Mouse (Mus musculus): ENCODE results near the gene Gna11. TPM values are rescaled to one million over a fixed set of nuclear protein-coding genes. Genes with fewer than 3 reads are reported as not detected.

The Gna11 gene
- polyA plus RNA-seq, 1 experiment from 2014 or later, result 90.2 TPM

DNA sequence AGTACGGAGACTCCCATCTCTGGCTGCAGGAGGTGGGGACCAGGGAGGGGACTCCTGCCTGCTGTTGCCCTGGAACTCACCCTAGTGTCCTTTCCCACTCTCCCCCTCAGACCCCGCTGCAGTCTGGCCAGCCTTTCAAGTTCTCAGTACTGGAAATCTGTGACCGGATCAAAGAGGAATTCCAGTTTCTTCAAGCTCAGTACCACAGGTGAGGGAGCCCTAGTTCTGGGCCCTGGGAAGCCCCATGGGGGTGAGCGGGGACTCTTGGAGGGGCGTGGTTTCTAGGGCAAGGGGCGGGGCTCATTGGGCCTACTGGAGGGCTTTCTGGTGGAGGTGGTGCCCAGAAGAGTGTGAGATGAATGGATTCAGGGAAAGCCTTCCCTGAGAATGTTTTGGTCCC is 30.7 kb upstream of the Gna11 start:
- Histone ChIP-seq H3K4me3 (ENCODE audit: low read depth, low read length) (peak overlapping the region; percentile 62), H3K36me3 (ENCODE audit: control insufficient read depth, insufficient read depth, low read length) (no peaks in the 10 kb centered on the region), H3K27me3 (ENCODE audit: control insufficient read depth, insufficient read depth, low read depth, low read length) (peaks cover 33% of the 10 kb centered on the region), H3K9me3 (replicated peaks; ENCODE audit: control insufficient read depth, low read length, poor library complexity, severe bottlenecking) (no peaks in the 10 kb centered on the region), H3K4me2 (ENCODE audit: low read length) (peak overlapping the region; percentile 88), H3K4me1 (ENCODE audit: control insufficient read depth, insufficient read depth, low read length) (peaks cover 27% of the 10 kb centered on the region), H3K27ac (ENCODE audit: low read length) (no peak overlapping the region), H3K9ac (ENCODE audit: low read depth, low read length) (peak overlapping the region; percentile 80)
- no peak for ATAC-seq
- under 1% methylated on average over 6 of the region's 6 CpGs for WGBS

DNA sequence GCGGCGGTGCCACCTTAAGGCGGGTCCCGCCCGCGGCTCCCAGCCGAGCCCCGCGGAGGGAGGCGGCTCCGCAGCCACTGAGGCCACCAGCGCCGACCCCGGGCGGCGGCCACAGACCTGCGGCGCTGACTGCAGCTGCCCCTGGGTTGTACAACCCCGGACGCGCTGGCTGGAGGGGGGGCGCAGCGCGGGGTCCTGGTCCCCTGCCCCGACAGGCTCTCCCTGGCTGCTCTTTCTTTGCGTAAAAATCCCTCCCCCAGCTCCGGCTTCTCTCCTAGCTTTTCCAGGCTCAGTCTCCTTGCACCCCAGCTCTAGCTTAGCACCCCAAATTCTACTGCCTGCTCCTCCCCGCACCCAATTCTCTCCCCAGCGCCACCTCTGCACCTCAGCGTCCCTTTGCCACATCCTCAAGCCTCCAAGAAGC is 30.2 kb upstream of the Gna11 start:
- H3K4me3 ChIP-seq (ENCODE audit: low read depth, low read length), result peak overlapping the region; percentile 62
- H3K27me3 ChIP-seq (ENCODE audit: control insufficient read depth, insufficient read depth, low read depth, low read length), result peaks cover 30% of the 10 kb centered on the region
- no peak for ATAC-seq
- H3K4me1 ChIP-seq (ENCODE audit: control insufficient read depth, insufficient read depth, low read length), result peaks cover 32% of the 10 kb centered on the region
- peak overlapping the region; percentile 21; the same call in 1 of the 2 replicates for H3K27ac ChIP-seq (ENCODE audit: low read length)
- WGBS, result 0% methylated on average over 29 of the region's 30 CpGs
- peak overlapping the region; percentile 80 for H3K9ac ChIP-seq (ENCODE audit: low read depth, low read length)
- H3K9me3 ChIP-seq (replicated peaks; ENCODE audit: control insufficient read depth, low read length, poor library complexity, severe bottlenecking), result no peaks in the 10 kb centered on the region
- peak overlapping the region; percentile 88 for H3K4me2 ChIP-seq (ENCODE audit: low read length)
- no peaks in the 10 kb centered on the region for H3K36me3 ChIP-seq (ENCODE audit: control insufficient read depth, insufficient read depth, low read length)

DNA sequence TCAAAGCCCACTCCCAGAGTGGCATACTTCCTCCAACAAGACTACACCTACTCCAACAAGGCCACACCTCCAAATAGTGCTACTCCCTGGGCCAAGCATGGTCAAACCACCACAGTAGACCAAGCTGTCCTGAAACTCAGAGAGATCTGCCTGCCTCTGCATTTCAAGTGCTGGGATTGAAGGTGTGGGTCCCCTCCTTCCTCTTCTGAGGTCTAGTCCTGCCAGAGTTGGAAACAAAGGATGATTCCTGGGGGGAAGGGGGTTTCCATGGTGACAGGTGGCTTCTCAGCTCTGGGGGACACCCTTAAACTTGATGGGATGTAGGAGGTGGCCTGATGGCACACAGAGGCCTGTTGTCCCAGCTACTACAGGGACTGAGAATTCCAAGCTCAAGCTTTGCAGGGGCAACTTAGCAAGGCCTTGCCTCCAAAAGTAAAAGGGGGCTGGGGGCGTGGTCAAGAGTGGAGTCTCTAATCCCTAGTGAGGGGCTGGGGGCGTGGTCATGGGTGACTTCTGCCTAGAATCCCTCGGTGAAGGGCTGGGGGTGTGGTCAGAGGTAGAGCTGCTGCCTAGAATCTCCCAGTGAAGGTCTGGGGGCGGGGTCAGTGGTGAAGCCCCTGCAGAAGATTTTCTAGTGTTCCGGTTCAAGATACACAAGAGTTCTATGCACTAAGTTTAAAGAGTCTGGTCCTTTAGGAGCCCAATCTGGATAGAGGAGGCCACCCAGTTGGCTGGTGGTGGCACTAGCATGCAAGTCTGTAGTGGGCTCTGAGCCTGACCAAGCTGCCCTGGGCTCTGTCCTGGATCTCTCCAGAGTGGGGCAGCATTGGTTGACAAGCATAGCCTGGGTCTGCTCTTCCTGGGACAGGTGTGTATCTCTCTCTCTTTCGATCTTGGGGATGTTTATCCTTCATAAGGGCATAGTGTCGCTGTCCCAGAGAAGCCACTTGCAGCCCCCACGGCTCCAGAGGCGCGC is 29.4 kb upstream of the Gna11 start, which contains the start of gene Tle2:
TSS of gene Tle2 (plus strand) at position 481 of the 976 bp plus-strand sequence.
- 21% methylated on average over 10 of the region's 10 CpGs for WGBS
- Histone ChIP-seq H3K27me3 (ENCODE audit: control insufficient read depth, insufficient read depth, low read depth, low read length) (peaks cover 24% of the 10 kb centered on the region), H3K27ac (ENCODE audit: low read length) (peak within 1 kb of the TSS; percentile 21; the same call in 1 of the 2 replicates), H3K9me3 (replicated peaks; ENCODE audit: control insufficient read depth, low read length, poor library complexity, severe bottlenecking) (no peaks in the 10 kb centered on the region), H3K9ac (ENCODE audit: low read depth, low read length) (peak within 1 kb of the TSS; percentile 80), H3K36me3 (ENCODE audit: control insufficient read depth, insufficient read depth, low read length) (no peaks in the 10 kb centered on the region), H3K4me1 (ENCODE audit: control insufficient read depth, insufficient read depth, low read length) (peaks cover 34% of the 10 kb centered on the region), H3K4me3 (ENCODE audit: low read depth, low read length) (peak within 1 kb of the TSS; percentile 62), H3K4me2 (ENCODE audit: low read length) (peak within 1 kb of the TSS; percentile 88)
- no peak for ATAC-seq

DNA sequence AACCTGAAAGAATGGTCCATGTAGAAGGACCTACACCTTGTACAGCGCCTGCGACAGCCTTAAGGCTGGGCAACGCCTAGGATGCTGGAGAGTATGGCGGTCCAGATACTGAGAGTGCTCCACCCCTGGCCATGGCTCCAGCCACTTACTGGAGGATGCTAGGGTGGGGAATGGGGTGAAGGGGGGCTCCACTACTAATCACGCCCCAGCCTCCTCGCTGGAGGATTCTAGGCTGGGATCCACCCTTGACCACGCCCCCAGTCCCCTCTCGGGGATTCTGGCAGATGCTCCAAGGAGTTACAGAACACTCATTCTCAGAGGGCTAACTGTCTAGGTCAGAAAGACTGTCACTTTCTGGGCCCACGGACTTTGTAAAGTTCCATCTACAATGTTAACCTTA is 28.0 kb upstream of the Gna11 start:
- Histone ChIP-seq H3K9ac (ENCODE audit: low read depth, low read length) (no peak overlapping the region), H3K27ac (ENCODE audit: low read length) (no peak overlapping the region), H3K4me1 (ENCODE audit: control insufficient read depth, insufficient read depth, low read length) (peaks cover 43% of the 10 kb centered on the region), H3K4me3 (ENCODE audit: low read depth, low read length) (no peak overlapping the region), H3K36me3 (ENCODE audit: control insufficient read depth, insufficient read depth, low read length) (no peaks in the 10 kb centered on the region), H3K9me3 (replicated peaks; ENCODE audit: control insufficient read depth, low read length, poor library complexity, severe bottlenecking) (no peaks in the 10 kb centered on the region), H3K4me2 (ENCODE audit: low read length) (no peak overlapping the region), H3K27me3 (ENCODE audit: control insufficient read depth, insufficient read depth, low read depth, low read length) (peaks cover 24% of the 10 kb centered on the region)
- ATAC-seq, result no peak
- WGBS, result 9% methylated on average over 9 of the region's 9 CpGs

DNA sequence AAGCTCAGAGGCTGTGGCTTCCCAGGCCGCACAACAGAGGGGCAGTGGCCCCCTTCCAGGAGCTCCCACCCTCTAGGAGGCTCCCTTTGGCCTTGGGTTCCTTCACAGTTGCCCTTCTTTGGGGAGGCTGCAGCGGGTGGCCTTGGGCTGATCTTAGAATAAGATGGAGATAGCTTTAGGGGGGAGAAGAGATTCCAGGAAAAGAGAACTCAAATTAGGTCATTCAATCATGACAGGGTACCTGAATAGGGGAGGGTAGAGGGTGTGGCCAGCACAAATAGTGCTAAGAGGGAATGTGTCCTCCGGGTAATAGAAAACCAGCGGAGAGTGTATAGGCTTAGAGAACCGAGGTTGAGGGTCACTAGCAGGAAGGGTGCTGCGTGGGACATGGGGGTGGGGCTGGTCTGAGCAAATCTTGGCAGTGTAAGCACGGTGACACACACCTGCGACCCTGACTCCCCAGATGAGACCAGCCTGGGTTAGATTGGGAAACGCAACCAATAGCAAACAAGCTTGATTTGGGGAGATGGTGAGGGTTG is 27.2 kb upstream of the Gna11 start:
- no peak overlapping the region for H3K9ac ChIP-seq (ENCODE audit: low read depth, low read length)
- ATAC-seq, result peak; percentile 6
- no peaks in the 10 kb centered on the region for H3K9me3 ChIP-seq (replicated peaks; ENCODE audit: control insufficient read depth, low read length, poor library complexity, severe bottlenecking)
- H3K4me1 ChIP-seq (ENCODE audit: control insufficient read depth, insufficient read depth, low read length), result peaks cover 43% of the 10 kb centered on the region
- no peaks in the 10 kb centered on the region for H3K36me3 ChIP-seq (ENCODE audit: control insufficient read depth, insufficient read depth, low read length)
- 5% methylated on average over 9 of the region's 9 CpGs for WGBS
- peak overlapping the region; percentile 51 for H3K27ac ChIP-seq (ENCODE audit: low read length)
- H3K4me2 ChIP-seq (ENCODE audit: low read length), result peak overlapping the region; percentile 75
- peak overlapping the region; percentile 44; the same call in 1 of the 2 replicates for H3K4me3 ChIP-seq (ENCODE audit: low read depth, low read length)
- H3K27me3 ChIP-seq (ENCODE audit: control insufficient read depth, insufficient read depth, low read depth, low read length), result peaks cover 20% of the 10 kb centered on the region

DNA sequence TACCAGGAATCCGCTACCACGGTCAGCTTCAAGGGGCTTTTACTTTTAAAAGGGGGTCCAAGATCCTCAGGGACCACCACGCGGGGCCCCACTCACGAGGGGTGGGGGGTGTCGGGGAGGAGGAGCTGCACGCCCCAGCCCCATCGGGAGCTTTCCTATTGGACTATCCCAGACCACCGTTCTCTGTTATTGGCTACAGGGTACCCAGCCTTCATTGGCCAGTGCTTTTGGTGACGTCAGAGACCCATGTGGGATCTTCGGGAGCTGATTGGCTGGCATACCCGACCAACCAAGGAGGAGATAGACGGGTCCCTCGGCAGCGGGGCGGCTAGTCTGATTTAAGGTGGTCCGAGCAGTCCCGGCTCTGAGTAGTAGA is 26.5 kb upstream of the Gna11 start:
- 0% methylated on average over 18 of the region's 18 CpGs for WGBS
- no peaks in the 10 kb centered on the region for H3K36me3 ChIP-seq (ENCODE audit: control insufficient read depth, insufficient read depth, low read length)
- peaks cover 43% of the 10 kb centered on the region for H3K4me1 ChIP-seq (ENCODE audit: control insufficient read depth, insufficient read depth, low read length)
- H3K4me2 ChIP-seq (ENCODE audit: low read length), result peak overlapping the region; percentile 75
- H3K9ac ChIP-seq (ENCODE audit: low read depth, low read length), result peak overlapping the region; percentile 53
- no peaks in the 10 kb centered on the region for H3K9me3 ChIP-seq (replicated peaks; ENCODE audit: control insufficient read depth, low read length, poor library complexity, severe bottlenecking)
- peak overlapping the region; percentile 44 for H3K4me3 ChIP-seq (ENCODE audit: low read depth, low read length)
- peak; percentile 92 for ATAC-seq
- H3K27ac ChIP-seq (ENCODE audit: low read length), result peak overlapping the region; percentile 70
- H3K27me3 ChIP-seq (ENCODE audit: control insufficient read depth, insufficient read depth, low read depth, low read length), result peaks cover 16% of the 10 kb centered on the region

DNA sequence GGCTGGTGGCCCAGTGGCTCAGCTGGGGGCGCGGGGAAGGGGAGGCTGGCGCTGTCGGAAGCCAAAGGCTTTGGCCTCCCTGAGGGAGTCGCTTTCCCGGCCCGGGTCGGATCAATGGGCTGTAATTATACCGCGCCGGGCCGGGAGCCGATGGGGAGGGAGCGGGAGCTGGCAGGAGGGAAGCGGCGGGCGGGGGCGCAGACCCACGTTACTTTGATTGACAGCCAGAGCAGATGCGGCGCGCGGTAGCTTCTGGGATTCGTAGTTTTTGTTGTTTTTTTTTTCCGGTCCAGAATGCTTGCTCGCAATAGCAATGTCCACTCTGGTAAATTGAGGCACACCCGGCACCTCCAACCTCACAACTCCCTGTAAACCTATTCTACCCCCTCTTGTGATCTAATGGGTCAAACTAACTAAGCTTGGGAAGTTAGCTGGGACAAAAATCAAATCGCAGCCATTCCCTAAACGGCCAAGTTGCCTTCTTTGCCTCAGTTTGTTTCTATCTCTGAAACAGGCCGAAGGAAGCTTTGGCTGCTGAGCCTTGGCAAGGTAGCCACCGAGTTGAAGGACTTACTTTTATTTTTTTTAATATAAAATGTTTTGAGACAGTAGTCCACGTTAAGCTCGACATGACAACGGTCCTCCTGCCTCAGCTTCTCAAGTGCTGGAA is 26.0 kb upstream of the Gna11 start:
- peak; percentile 69 for ATAC-seq
- H3K27ac ChIP-seq (ENCODE audit: low read length), result peak overlapping the region; percentile 84
- peaks cover 41% of the 10 kb centered on the region for H3K4me1 ChIP-seq (ENCODE audit: control insufficient read depth, insufficient read depth, low read length)
- WGBS, result under 1% methylated on average over 32 of the region's 34 CpGs
- H3K4me2 ChIP-seq (ENCODE audit: low read length), result peak overlapping the region; percentile 75
- no peaks in the 10 kb centered on the region for H3K9me3 ChIP-seq (replicated peaks; ENCODE audit: control insufficient read depth, low read length, poor library complexity, severe bottlenecking)
- H3K9ac ChIP-seq (ENCODE audit: low read depth, low read length), result peak overlapping the region; percentile 53
- H3K36me3 ChIP-seq (ENCODE audit: control insufficient read depth, insufficient read depth, low read length), result peaks cover 2% of the 10 kb centered on the region; the same call in 1 of the 2 replicates
- peak overlapping the region; percentile 44 for H3K4me3 ChIP-seq (ENCODE audit: low read depth, low read length)
- H3K27me3 ChIP-seq (ENCODE audit: control insufficient read depth, insufficient read depth, low read depth, low read length), result peaks cover 19% of the 10 kb centered on the region

DNA sequence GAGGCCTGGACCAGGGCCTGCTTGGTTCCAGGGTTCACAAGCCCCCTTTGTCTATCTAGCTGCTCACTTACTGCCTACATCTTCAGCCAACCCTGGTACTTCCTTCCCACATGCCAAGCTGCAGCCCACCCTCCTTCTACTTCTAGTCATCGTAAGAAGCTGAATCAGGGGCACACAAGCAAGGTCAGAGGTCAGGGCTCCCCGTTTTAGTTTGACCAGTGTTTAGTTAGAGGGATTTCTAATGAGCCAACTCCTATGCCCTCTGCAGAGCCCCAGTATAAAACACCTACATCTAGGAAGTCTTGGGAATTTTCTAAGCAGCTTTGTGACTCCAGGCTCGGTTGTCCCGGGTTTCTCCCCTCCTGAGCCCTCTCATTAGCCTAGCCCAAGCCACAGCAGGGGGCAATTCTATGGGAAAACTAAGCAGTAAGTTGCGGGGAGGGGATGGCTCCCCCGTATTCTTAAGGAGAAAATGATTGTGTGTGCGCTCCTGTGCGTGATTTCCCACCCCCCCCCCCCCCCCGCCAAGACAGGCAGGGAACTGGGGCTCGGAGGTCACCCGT is 25.3 kb upstream of the Gna11 start:
- peak; percentile 23 for ATAC-seq
- Histone ChIP-seq H3K36me3 (ENCODE audit: control insufficient read depth, insufficient read depth, low read length) (peaks cover 7% of the 10 kb centered on the region; the same call in 1 of the 2 replicates), H3K4me3 (ENCODE audit: low read depth, low read length) (peak overlapping the region; percentile 44), H3K4me2 (ENCODE audit: low read length) (peak overlapping the region; percentile 75), H3K4me1 (ENCODE audit: control insufficient read depth, insufficient read depth, low read length) (peaks cover 35% of the 10 kb centered on the region), H3K9me3 (replicated peaks; ENCODE audit: control insufficient read depth, low read length, poor library complexity, severe bottlenecking) (no peaks in the 10 kb centered on the region), H3K27me3 (ENCODE audit: control insufficient read depth, insufficient read depth, low read depth, low read length) (peaks cover 20% of the 10 kb centered on the region), H3K27ac (ENCODE audit: low read length) (peak overlapping the region; percentile 84), H3K9ac (ENCODE audit: low read depth, low read length) (peak overlapping the region; percentile 46; the same call in 1 of the 2 replicates)
- 1% methylated on average over 10 of the region's 11 CpGs for WGBS

All from midbrain, embryonic 16.5 days (tissue).